Mouse (Mus musculus) heart, adult 2 months (tissue): Measurements from ENCODE around the gene Dusp2.

Source experiments
- CTCF ChIP-seq: fragments of 200-600 bp; IDR thresholded peaks from 2 replicates; pipeline ENCODE4 v1.8.1; 2022; ENCODE audit warnings: antibody characterized with exemption, mild to moderate bottlenecking, moderate library complexity
- EP300 ChIP-seq: fragments of 200-500 bp; IDR thresholded peaks from 2 replicates; pipeline ENCODE4 v1.6.1; 2011; ENCODE audit warnings: low read depth, low read length, control low read depth; ENCODE audit not compliant: insufficient read depth
- POLR2A ChIP-seq: fragments of 200-500 bp; IDR thresholded peaks from 2 replicates; pipeline ENCODE4 v1.6.1; 2011; ENCODE audit warnings: mild to moderate bottlenecking, low read depth, low read length, control low read depth; ENCODE audit not compliant: insufficient read depth

GRCm38 (mm10) chr2:127369703-127370376, 33.9 kb downstream of the Dusp2 start:
- TF ChIP-seq CTCF = no peak
- TF ChIP-seq EP300 = no peak
- no peak for TF ChIP-seq POLR2A
